Mouse (Mus musculus) monocyte, adult 5-6 weeks (primary cell): ENCODE measurements around the gene Ing1. TPM values are rescaled to one million over a fixed set of nuclear protein-coding genes. Genes with fewer than 3 reads are reported as not detected.

Source experiments
- ATAC-seq: fragments of 153-309, 156-312 bp; replicated peaks from 2 replicates; pipeline ENCODE4 v1.8.0; 2017; ENCODE audit warnings: mild to moderate bottlenecking; ENCODE audit not compliant: low TSS enrichment, insufficient number of reproducible peaks, severe bottlenecking, poor library complexity, low FRiP score
- total RNA-seq: library from RNA; stranded (forward); fragments of 200-1000, 200-491, 200-594 nt; gene quantifications from 3 replicates; pipeline ENCODE4 v1.2.3, GENCODE M21; 2017

Gene Ing1
- total RNA-seq: 69.1 to 75.3 TPM (median 75.0 TPM) in 3 replicates

DNA sequence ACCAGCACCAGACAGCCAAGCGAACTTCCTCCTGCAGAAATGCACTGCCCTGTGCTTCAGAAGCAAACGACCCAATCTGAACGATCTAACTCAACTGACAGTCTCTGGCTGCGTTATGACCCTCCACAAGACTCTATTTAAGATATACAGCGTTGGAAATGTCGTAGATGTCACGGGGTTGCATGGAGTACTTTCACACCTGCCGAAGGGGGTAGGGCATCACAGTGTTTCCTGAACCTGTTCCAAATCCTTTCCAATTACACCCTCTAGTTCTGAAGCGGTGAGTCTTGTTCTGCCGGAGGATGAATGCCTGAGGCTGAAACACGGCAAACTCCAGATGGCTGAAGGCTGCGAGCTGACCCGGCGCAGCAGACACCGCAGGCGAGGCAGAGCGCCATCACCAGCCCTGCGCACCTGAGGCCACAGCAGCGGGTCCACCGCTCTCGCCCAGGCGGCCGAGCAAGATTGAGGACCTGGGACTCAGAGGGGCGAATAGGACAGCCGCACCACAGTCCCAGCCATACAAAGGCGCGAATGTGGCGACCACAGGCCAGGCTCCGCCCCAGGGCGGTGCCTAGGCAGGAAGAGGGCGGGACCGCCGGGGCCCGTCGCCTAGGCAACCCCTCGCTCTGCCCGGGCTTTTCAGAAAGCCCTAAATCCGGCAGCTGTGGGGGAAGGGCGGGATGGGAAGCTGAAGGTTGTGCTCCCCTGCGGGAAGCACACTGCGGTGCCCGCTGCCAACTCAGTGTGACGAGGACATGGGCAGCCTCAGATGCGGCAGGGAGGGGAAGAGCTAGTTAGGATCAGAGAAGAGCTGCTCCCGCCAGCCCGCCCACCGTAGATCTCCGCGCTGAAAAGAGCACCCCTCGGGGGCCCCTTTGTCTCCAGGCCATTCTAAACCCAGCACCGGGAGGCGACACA is at the start of gene Ing1:
Gene Ing1 (plus strand): TSS at position 773 of the 921 bp plus-strand sequence.
- peak; percentile 42 for ATAC-seq

GRCm38 (mm10) chr8:11506074-11506473 is 49.3 kb upstream of the Ing1 start:
- no peak for ATAC-seq

- no peak for ATAC-seq
Measured at GRCm38 (mm10) chr8:11506802-11507201, 48.6 kb upstream of the Ing1 start.

- no peak for ATAC-seq
Measured at GRCm38 (mm10) chr8:11508880-11509279, 46.5 kb upstream of the Ing1 start.

GRCm38 (mm10) chr8:11510971-11511370 is 44.4 kb upstream of the Ing1 start:
- no peak for ATAC-seq

DNA sequence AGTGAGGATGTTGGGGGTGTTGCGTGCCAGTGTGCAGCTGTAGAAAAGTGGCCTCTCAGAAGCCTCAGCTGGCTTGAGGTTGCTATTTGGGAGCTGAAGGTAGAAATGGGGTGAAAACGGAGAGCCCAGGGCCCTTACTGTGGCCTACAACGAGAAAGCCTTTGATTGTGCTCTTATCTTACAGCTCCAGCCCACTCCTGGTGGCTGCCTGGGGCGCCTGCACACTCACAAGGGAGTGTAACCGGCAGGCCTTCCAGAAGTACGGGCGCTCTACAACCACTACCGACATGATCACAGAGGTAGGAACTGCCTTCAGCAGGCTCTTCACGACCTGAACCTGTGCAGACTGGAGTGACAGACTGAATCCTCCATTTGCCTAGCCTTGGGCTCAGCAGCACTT is 42.7 kb upstream of the Ing1 start:
- no peak for ATAC-seq

DNA sequence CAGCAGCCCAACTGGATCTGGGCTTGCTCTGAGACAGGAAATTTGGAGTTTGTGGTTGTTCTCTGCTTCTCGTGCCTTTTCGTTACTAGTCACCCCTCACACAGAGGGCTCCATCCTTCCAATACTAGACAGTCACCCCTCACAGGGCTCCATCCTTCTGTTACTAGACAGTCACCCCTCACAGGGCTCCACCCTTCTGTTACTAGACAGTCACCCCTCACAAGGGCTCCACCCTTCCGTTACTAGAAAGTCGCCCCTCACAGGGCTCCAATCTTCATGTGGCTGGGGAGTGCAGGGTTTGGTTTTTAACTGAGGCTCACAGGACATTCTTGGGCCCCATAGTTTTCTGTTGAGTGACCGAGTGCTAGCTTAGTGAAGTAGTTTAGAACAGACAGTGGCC is 42.1 kb upstream of the Ing1 start:
- ATAC-seq: no peak

DNA sequence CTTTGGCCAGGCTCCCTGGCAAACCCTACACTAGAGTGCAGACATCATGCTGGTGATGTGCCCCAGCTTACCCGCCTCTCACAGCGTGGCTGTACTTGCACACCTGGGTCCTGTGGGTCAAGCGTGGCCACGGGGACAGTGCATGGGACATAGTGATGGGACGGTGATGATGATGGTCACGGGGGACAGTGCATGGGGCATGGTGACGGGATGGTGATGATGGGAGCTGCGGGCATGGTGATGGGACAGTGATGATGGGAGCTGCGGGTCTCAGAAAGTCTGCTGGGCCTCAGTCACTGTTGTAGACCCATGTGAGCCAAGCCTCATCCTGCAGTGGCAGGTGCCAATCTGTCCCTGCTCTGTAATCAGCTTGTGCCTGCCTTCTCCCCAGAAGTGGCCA is 39.1 kb upstream of the Ing1 start:
- ATAC-seq: no peak

DNA sequence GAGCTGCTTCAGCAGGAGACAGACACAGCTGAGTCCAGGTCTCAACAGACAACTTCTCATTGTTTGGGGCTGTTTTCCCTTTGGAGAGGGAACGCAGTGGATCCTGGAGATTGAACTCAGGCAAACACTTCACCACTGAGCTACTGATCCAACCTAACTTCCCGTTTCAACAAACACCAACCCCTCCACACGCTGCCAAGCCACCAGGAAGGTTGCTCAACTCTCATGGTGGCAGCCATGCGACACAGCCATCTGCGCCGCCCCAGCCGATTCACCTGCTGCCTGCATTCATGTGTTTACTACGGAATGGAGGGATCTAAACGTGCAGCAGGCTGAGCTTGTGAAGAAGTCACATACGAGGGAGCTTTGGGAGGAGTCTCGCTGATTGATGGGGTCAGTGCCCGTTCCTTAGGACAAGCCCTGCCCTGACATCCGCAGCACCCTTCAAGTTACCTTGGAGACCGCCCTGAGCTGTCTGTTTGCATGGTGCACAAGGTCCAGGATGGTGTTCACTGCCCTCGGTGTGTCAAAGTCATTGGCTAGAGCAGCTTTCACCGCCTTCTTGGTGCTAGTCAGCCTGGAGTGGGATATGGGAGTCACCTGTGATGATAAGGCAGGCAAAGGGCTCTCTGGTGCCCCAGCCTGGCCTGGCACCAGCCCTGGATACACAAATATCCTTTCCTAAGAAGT is 37.9 kb upstream of the Ing1 start:
- ATAC-seq: no peak

- no peak for ATAC-seq
Measured at GRCm38 (mm10) chr8:11518056-11518396, 37.3 kb upstream of the Ing1 start.

DNA sequence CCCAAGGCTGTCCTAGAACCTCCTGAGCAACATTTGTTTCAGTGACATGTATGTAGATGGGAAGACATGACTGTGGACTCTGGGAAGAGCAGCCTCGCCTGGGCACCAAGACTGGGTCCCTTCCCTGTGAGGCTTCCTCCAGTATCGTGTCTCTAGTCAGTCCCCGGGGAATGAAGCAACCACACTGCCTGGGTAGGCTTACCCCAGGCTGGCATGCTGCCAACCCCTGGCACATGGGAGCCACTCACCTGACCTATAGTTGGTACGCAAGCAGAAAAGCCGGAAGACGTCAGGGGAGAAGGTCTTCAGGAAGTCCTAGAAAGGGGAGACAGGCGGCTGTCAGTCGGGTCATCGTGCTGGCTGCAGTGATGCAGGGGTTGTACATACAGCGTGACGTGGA is 36.7 kb upstream of the Ing1 start:
- no peak for ATAC-seq

DNA sequence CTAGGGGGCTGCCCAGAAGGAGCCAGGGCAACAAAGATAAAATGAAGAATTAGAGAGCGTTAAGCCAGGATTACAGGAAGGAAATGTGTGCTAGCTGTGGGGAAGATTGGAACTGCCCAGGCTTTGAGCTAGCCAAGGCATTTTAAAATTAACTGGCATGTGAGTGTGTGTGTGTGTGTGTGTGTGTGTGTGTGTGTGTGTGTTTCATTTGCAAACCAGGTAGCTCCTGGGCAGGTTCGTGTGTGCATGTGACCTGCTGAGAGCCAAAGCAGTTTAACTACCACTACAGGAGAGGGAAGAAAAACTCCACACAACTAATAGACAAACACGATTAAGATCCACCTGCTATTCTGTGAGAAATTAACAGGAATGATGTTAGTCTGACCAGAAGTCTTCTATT is 32.0 kb upstream of the Ing1 start:
- ATAC-seq: no peak

DNA sequence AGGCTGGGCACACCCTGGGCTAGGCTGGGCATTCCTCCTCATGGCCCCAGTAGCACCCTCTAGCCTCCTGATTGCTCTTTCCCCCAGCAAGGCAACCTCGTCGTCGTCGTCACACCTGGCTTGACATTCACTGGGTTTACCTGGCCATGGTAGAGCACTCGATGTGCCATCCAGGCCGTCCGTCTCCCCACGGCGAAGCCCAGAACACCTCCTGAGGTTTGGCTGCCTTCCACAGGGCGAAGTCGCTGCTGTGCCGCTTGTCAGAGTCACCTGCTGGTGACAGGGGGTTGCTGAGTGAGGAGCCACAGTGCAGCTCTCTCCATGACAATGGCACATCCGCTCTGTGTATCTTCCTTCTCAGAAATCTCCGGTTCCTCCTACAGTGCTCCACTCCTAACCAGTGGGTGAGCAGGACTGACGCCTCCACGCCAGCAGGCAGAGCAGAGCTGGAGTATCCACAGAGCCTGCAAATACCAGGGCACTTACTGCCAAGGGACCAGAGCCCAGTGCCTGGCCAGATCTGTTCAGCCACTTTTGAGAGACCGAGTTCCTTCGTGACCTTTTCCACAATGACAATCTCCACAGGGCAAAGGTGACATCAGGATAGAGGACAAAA is 25.1 kb upstream of the Ing1 start:
- ATAC-seq: no peak

GRCm38 (mm10) chr8:11530849-11531248 is 24.5 kb upstream of the Ing1 start:
- ATAC-seq: no peak

DNA sequence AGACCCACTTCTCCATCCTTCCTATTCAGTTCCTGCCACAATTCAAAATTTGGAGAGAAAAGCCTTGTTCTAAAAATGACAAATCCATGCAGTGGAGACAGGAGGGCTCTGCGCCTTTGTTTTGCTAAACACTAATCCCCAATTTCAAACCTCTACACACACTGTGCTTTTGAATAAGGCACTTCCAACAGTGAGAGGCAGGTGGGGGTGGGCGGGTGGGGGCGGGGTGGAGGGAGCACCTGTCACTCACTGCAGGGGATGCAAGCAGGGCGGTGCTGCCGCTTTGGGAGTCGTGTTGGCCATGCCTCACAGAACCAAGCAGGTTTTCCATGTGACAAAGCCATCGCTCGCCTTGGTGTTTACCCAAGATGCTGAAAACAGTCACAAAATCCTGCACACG is 20.9 kb upstream of the Ing1 start:
- ATAC-seq: no peak

GRCm38 (mm10) chr8:11539049-11539448 is 16.3 kb upstream of the Ing1 start:
- ATAC-seq: no peak

GRCm38 (mm10) chr8:11540182-11540581 is 15.2 kb upstream of the Ing1 start:
- no peak for ATAC-seq

DNA sequence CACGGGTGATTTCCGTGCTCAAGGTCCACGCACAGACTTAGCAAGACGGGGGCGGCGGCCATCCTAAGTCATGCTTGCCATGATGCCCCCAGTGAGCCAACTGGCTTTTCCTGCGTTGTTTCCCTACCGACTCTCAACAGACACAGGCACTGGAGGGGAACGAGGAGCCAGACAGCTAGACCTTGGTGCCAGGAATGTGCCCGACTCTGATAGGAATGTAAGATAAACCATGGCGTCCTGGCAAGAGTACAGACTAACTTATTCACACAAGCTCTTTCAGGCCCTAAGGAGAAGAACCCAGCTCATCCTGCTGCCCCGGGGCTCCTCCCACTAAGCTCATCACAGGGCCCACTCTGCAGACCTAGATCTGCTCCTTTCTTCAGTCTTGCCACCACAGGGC is 13.3 kb upstream of the Ing1 start:
- no peak for ATAC-seq

GRCm38 (mm10) chr8:11542866-11543265 is 12.5 kb upstream of the Ing1 start:
- ATAC-seq: no peak

DNA sequence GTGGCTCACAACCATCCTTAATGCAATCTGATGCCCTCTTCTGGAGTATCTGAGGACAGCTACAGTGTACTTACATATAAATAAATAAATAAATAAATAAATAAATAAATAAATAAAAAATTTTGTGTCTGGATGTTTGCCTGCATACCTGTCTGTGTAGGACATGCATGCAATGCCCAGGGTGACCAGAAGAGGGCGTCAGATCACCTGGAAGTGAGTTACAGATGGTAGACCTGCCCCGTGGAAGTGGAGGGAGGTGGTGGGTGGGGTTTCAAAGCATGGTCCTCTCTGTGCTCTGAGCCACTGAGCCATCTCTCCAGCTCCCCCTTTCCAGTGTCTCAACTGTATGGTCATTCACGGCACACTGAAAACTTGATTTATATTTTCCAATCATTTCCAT is 11.0 kb upstream of the Ing1 start:
- ATAC-seq: peak; percentile 67
